Mouse (Mus musculus) cerebellum, adult 11-12 months (tissue): ENCODE data around the gene Slc33a1.

Source experiments
- DNase-seq: peaks from one replicate; pipeline ENCODE4 v3.0.0; 2022

The Slc33a1 gene

DNA sequence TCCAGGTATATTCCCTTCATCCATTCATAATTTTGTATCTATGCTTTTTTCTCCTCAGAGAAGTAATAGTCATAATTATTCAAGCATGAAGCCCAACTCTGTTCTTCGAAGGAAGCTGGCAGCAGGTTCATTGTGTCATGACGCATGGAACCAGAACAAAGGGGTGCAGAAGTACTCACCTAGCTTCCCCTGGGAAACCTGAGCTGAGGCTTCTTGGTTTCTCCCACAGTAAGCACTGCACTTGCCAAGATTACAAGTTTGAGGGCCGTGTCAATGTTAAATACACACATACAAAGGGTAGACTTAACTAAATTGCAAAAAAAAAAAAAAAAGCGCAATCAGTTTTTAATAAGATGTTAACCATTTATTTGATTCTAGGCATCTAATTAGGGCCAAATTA lies 68.3 kb downstream of the Slc33a1 start:
- DNase-seq: no peak

DNA sequence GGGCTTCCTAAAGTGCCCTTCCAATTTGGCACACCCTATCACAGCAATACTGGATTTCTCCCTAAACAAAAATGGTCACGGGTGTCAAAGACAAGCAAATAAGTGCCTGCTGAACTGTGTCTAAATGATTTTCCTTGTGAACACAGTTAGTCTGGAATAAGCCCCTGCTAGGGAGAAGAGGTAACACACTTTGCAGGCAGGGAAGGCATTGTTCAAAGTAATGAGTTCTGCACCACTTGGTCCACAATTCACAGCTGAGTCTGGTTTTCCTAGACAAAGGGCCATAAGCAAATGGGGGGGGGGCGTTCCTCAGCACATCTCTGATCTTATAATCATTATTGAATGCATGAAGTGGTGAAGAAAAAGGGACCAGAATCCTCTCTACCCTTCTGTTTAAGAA lies 68.8 kb downstream of the Slc33a1 start:
- DNase-seq: no peak

DNA sequence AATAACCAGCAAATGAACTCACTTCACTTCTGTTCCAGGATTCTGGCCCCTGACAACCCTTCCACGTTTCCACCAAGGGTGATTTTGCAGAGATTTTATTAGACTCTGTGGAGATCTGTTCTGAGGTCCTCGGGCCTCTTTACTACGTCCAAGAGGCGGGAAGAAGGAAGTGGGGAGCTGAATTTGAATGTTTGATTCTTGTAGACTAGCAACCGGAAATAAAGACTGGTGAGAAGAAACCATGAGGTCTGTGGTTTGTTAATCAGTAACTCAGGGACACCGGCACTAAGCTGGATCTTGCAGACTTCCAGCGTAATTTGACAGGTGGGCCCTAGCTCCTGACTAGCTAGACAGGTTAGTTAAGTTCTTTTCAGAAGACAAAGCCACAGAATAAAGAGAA lies 70.9 kb downstream of the Slc33a1 start:
- DNase-seq: no peak

DNA sequence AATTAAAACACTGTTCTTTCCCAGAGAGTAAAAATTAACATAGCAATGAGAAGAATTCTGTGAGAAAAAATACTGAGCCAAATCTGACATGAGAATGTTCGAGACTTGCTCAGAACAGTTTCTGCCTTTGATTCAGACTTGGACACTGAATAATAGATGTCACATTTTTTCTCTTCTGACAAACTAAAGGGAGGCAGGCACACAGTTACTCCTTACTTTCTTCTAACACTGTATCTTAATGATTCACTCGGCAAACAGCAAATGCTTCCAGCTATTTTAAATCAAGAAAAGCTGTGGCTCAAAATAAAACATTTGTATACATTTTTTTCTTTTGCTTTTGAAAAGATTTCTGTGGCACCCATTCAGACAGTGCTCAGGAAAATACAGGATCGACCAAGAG lies 72.4 kb downstream of the Slc33a1 start:
- no peak for DNase-seq
